Mouse (Mus musculus): ENCODE measurements around the gene Gm28042. TPM values are rescaled to one million over a fixed set of nuclear protein-coding genes. Genes with fewer than 3 reads are reported as not detected.

Gm28042 gene
- total RNA-seq, 2 experiments from 2014 or later = 1.3 TPM; not detected in 1

DNA sequence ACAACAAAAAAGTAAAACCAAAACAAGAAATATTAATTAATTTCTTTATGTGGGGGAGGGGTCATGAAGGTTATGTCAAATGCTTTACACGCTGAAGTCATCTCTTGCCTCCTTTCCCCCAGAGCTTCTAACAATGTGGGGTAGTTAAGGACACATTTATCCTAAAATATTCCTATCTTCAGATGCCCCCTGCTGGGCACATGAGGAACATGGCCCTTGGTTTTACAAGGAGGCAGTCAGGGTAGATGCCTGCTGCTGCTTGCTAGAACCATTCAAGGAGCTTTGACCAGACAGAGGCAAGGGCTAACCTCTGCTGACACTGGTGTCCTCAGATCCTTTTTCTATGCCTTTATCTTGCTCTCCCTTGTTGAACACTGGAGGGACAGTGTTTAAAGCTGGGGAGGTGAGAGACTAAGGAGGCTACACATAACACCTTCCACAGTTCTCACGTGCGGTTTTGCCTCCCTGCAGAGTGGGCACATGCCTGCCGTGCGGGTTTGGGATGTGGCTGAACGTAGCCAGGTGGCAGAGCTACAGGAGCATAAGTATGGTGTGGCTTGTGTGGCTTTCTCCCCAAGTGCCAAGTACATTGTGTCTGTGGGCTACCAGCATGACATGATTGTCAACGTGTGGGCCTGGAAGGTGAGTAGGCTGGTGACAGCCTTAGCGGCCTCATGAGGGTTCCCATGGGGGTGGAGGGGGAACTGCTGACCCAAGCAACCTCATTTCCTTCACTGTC, 15.7 kb upstream of the Gm28042 start:
- peak; percentile 67 to 72 for DNase-seq (ENCODE audit: low spot score in 2 of 2)

DNA sequence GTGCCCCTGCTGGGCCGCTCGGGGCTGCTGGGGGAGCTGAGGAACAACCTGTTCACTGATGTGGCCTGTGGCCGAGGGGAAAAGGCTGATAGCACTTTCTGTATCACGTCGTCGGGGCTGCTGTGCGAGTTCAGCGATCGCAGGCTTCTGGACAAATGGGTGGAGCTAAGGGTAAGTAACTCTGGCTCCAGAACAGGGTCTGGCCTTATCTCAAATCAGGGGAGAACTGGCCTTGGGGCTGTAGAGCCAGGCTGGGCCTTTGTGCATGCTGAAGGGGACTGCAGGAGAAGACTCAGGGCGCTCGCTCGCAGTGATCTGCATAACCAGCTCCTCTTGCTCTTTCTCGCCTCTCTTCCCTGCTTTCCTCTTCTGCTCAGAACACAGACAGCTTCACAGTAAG, 14.4 kb upstream of the Gm28042 start:
- no peak for DNase-seq (ENCODE audit: low spot score in 2 of 2)

DNA sequence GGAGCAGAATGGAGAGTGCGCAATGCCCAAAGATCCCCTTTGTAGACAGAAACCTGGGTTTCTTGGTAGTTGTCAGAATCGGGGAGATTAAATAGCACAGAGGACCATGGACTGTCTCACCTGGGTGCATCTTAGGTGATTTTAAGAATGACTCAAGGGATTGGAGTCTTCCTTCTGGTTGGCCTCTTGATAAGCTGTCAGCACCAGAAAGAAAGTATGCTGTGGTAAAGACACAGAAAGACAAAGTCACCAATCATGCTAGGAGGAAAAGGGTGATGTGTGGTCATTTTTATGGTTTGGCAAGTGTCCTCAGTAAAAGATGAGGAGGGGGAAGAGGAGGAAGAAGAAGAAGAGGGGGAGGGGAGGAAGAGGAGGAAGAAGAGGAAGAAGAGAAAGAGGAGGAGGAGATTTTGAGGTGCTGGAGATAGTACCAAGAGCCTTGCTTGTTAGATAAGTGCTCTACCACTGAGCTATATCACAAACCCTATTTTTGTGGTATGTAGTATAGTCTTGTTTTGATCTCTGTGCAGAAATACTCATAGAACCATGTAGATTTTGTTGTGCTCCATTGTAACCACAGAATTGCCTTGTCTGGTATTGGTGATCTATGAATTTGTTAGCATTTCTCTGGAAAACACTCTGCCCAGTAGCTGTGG, 13.3 kb upstream of the Gm28042 start:
- no peak for DNase-seq (ENCODE audit: low spot score in 2 of 2)

DNA sequence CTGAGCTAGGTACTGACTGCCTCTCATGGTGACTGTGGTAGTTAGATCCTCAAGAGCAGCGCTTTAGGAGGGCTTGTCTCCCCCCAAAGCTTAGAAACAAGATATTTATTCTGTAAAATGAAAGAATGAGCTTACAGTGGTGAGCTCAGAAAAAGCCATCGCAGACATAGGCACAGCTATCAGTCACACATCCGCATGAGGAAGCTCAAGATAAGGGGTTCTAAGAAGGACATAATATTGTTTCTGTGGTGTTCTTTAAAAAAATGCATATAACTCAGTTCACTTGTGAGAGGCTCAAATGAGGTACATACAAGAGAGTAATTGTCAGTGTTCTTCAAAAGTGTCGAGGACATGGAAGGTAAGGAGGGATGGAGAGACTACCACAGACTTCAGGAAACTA, 11.4 kb upstream of the Gm28042 start:
- DNase-seq (ENCODE audit: low spot score in 2 of 2) = no peak

DNA sequence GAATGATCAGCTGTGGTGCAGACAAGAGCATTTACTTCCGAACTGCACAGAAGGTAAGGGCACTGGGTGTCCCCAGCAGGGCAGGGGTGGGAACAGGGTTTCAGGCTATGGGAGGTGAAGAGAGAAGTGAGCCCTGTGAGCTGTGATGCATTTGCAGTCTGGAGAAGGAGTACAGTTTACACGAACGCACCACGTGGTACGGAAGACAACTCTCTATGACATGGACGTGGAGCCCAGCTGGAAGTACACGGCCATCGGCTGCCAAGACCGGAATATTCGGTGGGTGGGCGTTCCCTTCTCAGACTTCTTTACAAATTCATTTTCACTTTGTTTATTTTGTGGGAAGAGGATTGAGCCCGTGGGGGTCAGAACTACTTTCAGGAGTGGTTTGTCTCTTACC, 9.7 kb upstream of the Gm28042 start:
- no peak for DNase-seq (ENCODE audit: low spot score in 2 of 2)

DNA sequence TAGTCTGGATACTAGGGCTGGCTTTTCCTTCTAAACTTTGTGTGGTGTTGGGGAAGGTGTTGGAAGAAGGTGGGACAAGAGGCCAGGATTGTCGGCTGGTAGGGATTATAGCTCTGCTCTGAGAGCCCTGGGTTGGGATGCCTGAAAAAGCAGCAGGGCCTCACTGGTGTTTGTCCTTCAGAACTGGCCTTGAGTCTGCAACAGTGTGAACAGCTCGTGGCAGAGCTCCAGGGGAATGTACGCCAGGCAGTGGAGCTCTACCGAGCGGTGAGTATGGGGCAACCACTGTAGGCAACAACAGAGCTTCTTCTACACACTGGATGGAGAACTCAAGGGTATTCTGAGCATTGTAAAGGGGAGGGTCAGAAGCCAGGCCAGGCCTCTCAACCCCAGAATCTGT, 3.0 kb upstream of the Gm28042 start:
- no peak for DNase-seq (ENCODE audit: low spot score in 2 of 2)

DNA sequence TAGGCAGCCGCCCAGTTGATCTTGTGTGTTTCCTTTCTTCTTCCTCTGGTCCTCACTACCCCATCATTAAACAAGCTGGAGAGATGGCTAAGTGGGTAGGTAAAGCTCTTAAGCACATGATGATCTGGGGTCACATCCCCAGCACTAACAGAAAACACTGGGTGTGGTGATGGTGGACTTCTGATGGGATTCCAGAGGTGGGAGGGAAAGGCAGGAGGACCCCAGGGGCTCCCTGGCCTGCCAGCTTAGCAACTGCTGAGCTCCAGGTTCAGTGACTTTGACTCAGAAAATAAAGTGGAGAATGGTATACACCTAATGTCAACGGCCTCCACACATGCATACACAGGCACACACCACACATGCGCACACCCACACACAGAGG, 648 bp downstream of the Gm28042 start:
- DNase-seq (ENCODE audit: low spot score in 2 of 2) = no peak

DNA sequence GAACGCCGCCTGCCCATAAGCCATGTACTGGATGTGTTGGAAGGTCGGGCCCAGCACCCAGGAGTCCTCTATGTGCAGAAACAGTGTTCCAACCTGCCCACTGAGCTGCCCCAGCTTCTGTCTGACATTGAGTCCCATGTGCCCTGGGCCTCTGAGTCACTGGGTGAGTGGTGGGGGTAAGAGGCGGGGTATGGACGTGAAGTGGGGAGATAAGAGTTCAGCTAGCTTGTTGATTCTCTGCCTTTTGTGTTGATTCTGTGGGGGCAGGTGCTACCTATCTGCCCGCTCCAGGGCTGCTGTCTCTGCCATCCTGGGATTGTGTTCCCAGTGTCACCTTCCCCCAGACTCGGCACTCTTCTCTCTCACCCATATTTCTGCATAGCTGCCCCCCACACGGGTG, 3.1 kb downstream of the Gm28042 start:
- DNase-seq (ENCODE audit: low spot score in 2 of 2) = no peak

DNA sequence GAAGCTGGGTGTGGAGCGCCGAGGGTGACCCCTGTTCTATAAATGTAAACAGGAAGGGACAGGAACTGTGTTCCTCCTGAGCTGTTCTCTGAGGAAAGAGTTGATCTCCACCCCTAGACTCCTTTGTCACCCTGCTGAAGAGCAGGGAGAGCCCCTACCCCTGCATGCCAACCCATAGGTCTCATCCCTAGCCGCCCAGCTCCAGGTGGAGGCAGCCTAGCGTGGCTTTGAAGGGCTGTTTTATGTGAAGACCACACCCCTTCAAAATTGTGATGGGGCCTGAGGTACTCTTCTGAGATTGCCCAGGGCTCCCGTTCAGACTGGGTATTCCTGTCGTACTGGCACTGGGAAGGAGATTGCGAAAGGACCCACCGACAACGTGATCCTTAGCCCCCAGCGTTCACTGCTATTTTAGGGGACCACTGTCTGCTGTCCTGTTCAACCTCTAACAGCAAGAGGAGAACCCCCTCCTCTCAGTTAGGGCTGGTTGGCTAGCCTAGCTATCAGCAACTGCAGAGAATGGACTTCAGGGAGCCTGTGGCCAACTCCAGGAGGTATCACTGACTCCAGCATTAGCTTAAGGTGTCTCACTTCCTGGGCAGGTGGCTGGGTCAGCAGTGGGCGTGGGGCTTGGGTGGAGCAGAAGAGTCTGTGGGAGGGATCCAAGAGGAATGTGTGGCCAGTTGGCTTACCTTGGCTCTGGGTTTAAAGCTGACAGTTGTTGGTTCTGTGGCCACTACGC, 5.6 kb downstream of the Gm28042 start, which contains the start of gene Pla2g4b:
Gene Pla2g4b, plus strand, starts transcription at position 692 of the 742 bp plus-strand sequence.
- no peak for DNase-seq (ENCODE audit: low spot score in 2 of 2)

DNA sequence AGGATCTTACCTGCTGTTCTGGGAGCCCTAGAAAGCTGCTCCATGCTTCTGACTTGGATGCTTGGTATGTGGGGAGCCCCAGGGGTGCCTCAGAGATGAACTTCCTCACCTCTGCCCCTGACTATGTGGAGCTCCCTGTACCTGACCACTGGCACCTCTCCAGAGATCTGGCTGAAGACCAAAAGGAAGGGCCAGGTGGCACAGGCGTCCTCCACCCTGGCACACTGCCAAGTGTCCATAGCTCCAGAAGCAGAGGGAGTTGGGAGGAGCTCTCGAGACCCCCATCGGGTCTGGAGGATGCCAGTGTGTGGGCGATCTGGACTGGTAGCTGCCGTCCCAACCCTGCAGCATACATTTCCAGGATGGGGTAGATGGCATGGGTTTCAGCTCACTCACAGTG, 6.4 kb downstream of the Gm28042 start:
- no peak for DNase-seq (ENCODE audit: low spot score in 2 of 2)

DNA sequence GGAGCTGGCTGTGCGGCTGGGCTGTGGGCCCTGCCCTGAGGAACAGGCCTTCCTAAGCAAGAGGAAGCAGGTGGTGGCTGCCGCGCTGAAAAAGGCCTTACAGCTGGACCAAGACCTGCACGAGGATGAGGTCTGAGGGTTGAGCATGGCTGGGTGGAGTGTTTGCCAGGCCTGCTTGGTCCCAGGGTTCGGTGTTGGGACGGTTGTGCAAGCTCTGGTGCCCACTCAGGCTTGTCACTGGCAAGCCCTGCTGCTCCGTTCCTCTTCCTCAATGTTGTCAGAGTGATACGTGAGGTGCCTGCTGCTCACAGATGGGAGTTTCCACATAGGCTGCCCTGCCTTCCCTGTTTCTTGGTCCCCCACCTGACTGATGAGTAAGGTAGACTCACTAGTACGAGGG, 10.5 kb downstream of the Gm28042 start:
- no peak for DNase-seq (ENCODE audit: low spot score in 2 of 2)

DNA sequence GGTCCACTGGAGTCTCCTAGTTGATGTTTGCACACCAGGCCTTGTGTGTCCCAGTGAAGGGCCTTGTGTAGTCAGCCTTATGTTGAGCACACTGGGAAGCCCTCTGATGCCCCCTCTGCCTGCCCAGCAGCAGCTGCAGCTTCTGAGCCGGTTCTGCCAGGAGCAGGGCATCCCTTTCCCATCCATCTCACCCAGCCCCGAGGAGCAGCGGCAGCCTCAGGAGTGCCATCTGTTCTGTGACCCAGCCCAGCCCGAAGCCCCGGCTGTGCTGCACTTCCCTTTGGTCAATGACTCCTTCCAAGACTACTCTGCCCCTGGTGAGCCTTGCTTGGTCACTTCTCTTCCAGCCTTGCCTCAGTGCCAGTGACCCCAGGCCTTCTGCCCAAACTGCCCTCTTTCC, 13.7 kb downstream of the Gm28042 start:
- no peak for DNase-seq (ENCODE audit: low spot score in 2 of 2)

DNA sequence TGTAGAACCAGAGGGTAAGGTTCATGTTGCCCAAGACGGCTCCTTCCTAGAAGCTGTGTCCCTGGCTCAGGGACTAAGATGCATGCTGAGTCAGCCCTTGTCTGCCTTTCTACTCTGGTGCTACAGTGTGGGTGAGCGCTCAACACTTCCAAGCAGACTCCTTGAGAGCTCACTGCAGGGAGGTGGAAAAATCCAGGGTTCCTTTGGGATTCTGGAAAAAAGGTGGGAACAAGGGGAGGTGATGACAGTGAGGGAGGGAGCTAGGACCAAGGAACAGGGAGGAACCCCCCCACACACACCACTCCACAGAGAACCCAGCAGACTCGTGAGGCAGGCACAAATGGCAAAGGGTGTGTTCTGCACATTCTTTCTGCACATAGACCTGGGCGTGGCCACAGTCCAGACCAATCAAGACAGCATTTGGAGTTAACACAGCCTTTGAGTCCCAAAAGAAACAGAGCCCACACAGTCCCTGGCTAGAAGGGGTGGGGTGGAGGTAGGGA, 16.9 kb downstream of the Gm28042 start:
- DNase-seq (ENCODE audit: low spot score in 2 of 2) = peak; percentile 62 to 68

DNA sequence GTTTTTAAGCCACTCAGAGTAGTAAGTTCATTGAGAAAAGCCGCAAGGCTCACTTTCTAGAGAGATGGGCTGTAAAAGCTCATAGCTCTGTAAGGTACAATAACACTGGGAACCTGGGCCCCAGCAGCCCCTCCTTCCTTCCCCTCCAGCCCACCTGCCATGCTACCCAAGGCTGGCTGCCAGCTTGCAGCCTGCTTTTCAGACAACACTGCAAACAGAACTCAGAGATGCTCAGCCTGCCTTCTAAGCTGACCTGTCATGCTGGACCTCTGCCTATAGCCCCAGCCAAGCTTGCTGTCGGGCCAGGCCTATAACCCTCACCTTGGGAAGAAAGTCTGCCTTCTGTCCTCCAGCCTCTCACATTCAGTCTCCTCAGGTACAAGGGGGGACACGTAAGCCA, 17.4 kb downstream of the Gm28042 start:
- DNase-seq (ENCODE audit: low spot score in 2 of 2) = no peak

DNA sequence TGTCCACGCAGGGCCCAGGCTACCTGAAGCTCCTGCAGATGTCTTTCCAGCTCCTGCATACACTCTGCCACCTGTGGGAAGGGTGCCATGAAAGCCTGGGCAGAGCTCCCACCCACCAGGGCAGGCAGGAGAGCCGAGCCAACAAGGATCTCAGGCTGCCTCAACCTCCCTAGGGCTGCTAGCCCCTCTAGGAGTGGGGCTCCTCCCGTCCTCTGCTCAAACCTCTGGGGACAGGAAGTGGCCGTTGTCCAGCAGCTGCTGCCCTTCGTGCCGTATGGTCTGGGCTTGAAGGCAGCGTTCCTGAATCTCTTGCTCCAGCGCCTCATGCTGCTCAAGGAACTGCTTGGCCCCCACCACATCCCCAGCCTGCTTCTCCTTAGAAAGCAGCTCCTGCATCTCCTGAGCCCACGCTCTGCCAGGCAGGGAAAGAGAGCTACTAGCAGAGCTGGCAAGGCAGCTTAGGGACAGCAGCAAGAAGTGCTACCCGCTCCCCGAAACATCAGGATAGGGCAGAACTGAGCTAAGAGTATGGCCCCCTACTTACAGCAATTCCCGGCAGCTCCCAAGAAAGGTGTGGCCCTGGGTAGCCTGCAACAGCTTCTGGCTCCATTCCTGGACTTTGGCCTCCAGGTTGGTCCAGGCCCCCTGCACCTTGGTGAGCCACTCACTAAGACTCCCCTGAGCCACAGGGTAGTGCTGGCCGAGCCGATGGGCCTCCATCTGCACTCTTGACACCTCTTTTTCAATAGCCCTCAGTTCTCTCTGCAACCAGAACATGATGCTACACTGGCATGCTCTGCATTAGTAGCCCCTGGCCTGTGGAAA, 19.4 kb downstream of the Gm28042 start:
- peak; percentile 57 to 70 for DNase-seq (ENCODE audit: low spot score in 2 of 2)

DNA sequence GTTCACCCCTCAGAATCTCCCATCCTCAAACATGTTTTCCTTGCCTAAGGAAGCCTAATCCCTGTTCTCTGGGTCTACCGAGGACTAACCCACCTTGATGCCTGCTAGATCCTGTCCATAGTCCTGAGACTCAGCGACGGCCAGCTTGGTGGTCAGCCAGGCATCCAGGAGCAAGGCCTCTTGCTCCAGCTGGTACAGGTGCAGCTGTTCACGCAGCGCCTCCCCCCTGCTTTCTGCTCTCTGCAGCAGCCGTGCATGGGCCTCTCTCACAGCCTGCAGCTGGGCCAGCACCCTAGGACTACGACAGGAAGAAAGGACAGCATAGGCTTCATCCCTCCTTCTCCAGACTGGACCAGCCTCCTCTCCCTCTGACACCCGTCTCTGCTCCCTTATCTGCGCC, 20.9 kb downstream of the Gm28042 start:
- no peak for DNase-seq (ENCODE audit: low spot score in 2 of 2)

DNA sequence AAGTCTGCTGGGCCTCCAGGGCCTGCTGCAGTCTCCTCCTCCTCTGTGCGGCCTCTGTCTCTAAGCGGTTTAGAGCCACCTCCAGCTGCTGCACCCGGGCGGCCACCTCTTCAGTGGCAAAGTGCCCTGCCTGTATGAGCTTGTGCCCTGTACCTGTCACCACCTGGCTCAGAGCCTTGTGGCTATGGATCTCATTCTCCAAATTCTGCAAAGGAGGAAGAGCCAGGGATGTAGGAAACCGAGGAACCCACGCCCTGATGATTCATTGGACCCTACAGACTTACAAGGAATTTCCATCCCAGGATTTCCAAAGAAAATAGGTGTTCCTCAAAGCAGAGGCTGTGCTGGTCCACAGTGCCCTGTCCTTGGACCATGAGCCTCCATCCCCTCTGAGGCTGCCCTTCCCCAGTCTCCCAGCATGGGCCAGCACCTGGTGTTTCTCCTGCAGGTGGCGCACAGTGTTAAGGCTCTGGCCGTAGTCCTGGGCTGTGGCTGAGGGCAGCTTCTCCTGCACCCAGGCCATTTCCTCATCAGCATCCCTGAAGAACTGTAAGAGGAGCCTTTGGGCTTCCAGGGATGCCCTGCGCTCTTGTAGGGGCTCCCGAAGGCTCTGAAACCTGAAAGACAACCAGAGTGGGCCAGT, 22.5 kb downstream of the Gm28042 start:
- peak; percentile 27 to 31 for DNase-seq (ENCODE audit: low spot score in 2 of 2)

DNA sequence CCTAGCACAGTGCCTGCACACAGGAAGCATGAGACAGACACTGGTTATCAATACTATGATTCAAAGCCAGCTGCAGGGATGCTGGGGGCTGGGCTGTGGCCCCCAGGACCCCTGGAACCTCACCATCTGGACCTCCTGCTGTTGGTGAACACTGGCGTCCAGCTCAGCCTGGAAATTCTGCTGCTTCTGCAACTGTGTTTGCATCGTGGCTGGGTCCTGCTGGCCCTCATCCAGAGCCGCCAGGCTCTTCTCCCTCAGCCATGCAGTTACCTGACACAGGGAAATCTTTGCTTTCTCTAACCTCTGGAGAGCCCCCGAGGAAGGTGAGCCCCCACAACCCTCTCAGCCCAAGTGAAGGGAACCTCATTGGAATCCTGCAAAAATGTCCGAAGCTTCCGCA, 24.1 kb downstream of the Gm28042 start:
- no peak for DNase-seq (ENCODE audit: low spot score in 2 of 2)

DNA sequence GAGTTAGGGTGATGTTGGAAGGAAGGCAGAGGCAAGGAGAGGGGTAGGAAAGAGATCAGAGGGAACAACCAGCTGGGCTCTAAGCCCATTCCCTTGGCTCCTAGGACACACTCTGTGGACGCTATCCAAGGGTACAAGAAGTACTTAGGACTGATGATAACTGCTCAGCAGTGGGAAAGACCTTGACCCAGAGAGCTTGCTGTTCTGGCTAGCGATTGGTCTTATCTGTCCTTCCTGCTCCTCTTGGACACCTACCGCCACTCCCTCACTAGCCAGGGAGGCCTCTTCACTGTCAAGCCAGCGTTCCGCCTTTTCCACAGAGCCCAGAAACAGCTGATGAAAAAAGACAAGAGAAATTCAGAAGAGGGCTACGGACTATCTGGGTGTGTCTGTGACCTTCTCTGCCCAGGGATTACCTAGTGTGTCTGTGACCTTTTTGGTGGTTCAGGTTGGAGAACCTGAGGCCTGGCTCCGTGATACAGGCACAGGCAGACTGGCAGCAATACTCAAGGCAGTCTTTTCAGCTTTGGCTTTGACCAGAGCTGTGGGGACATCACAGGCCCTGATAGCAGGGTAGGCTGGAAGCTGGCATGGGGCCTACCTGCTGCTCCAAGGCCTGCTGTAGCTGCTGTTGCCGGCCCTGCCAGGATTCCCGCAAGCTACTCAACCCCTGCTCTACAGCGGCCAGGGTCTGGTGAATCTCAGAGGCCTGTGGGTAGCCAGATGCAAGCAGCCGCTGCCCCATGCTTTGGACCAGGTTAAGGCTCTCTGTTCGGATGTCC, 27.7 kb downstream of the Gm28042 start:
- DNase-seq (ENCODE audit: low spot score in 2 of 2) = no peak

DNA sequence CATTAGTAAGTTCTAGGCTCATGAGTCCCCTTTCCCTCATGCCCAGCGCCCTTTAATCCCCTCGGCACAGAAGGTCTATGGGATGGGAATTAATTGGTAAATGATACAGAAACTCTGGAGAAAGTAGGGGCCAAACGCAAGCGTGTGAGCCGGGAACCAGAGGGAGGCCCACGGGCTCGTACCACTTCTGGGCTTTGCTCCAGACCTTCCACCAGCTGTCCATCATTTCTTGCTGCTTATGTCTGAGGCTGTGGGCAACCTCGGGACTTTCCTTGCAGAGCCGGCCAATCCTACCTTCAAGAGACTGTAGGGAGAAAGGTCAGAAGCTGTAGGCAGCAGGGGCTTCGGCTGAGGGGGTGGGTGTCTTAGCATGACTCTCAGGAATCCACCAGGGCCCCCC, 28.6 kb downstream of the Gm28042 start:
- DNase-seq (ENCODE audit: low spot score in 2 of 2) = no peak

Measured in left cerebral cortex, adult 18-20 months (tissue).